Mouse (Mus musculus): ENCODE data around the gene Klf12.

GRCm38 (mm10) chr14:99894062-99894461 is 390.4 kb downstream of the Klf12 start:
- TF ChIP-seq CTCF (IDR thresholded peaks at IDR 0.05; ENCODE audit: low read depth, low read length) (no peak), POLR2A (IDR thresholded peaks at IDR 0.05; ENCODE audit: extremely low read depth, insufficient read depth, low read length) (no peak)
